ENCODE assay signal across 7 mouse cellular contexts in genomic region chr9:106822381-106823104, GRCm38 (mm10). TPM values are rescaled to one million over a fixed set of nuclear protein-coding genes. Genes with fewer than 3 reads are reported as not detected.
A peak's percentile ranks its signal among the peaks of the same experiment; 100 is the strongest.
DNase-seq lines count a peak whose midpoint lies in the region; TF ChIP-seq lines count a peak whose summit lies in the region.

No protein-coding gene starts in this region.

- no peak for TF ChIP-seq POLR2A in cortical plate, adult 2 months (IDR thresholded peaks at IDR 0.05; ENCODE audit: extremely low read depth, insufficient read depth, low read length)

- H3K4me3 ChIP-seq in cortical plate, adult 2 months (ENCODE audit: insufficient read depth, low read length) = peak overlapping the region; percentile 47

- no peaks in the 10 kb centered on the region for H3K4me1 ChIP-seq in cortical plate, adult 2 months (ENCODE audit: control insufficient read depth, insufficient read depth, low read length)

- H3K27ac ChIP-seq in cortical plate, adult 2 months (ENCODE audit: insufficient read depth, low read length) = no peak overlapping the region

- no peak for TF ChIP-seq CTCF in cortical plate, adult 2 months (IDR thresholded peaks at IDR 0.05; ENCODE audit: extremely low read depth, insufficient read depth, low read length)

- intact Hi-C loops in left cerebral cortex, postnatal 14 days (cut with DNase I) = loop anchor here (5.0 kb wide), 1 partner anchor 135 kb away; the partner anchor contains the start of gene Tex264

- peak; percentile 85 for DNase-seq in adipocyte (ENCODE audit: low spot score)
- DNase-seq in gastrocnemius, postnatal 10 days = peak; percentile 86
- peak; percentile 96 for DNase-seq in induced T-regulatory cell, adult 2 months (ENCODE audit: low read depth)
- DNase-seq in left cerebral cortex, postnatal 14 days (ENCODE audit: low spot score in 2 of 2) = peak; percentile 59 to 75
- DNase-seq in mesoderm, embryonic 11.5 days (ENCODE audit: low read depth, low spot score) = peak; percentile 92
- peak; percentile 75 for DNase-seq in right cerebral cortex, postnatal 4 days

RNA-seq across cellular contexts. Expression of gene Dcaf1, which starts 0.9 kb away (rescaled TPM):
- polyA plus RNA-seq in cortical plate, adult 2 months (2012; rRNA removed) = 18.1 and 18.4 TPM in 2 replicates
- 10 to 100 TPM; 14.8 to 20.6 TPM for total RNA-seq in gastrocnemius, postnatal 10 days (2021)
- total RNA-seq in left cerebral cortex, postnatal 14 days (2021) = 10 to 100 TPM; 24.4 to 24.9 TPM

RNA-seq across cellular contexts. Expression of gene Rad54l2, which starts 33.5 kb away (rescaled TPM):
- 7.2 and 7.6 TPM in 2 replicates for polyA plus RNA-seq in cortical plate, adult 2 months (2012; rRNA removed)
- 10 to 100 TPM in 1 of 2 experiments, 1 to 10 TPM in 1; 8.5 to 11.5 TPM for total RNA-seq in gastrocnemius, postnatal 10 days (2021)
- 10 to 100 TPM; 18.4 to 18.9 TPM for total RNA-seq in left cerebral cortex, postnatal 14 days (2021)
